Mouse (Mus musculus): ENCODE results near the gene Eif5a.
"Not testable (repeated sequence)": the region's sequence is repeated elsewhere in the genome, so short reads cannot be mapped to it uniquely, and the experiment has no call there.

Eif5a gene

GRCm38 (mm10) chr11:69920266-69921031 is 1.3 kb downstream of the Eif5a start:
- DNase-seq: peak; percentile 69

- DNase-seq: peak; percentile 75
These were observed 2.0 kb downstream of the Eif5a start for GRCm38 (mm10) chr11:69919661-69920265.

GRCm38 (mm10) chr11:69919053-69919452 is 2.7 kb downstream of the Eif5a start:
- DNase-seq: no peak

- no peak for DNase-seq
These were observed 3.6 kb downstream of the Eif5a start for GRCm38 (mm10) chr11:69918118-69918517.

GRCm38 (mm10) chr11:69917379-69917948 is 4.3 kb downstream of the Eif5a start:
- DNase-seq: no peak

- DNase-seq: not testable (repeated sequence)
These were observed 4.9 kb downstream of the Eif5a start for GRCm38 (mm10) chr11:69916652-69917378.

- no peak for DNase-seq
These were observed 5.8 kb downstream of the Eif5a start for GRCm38 (mm10) chr11:69915667-69916627.

- DNase-seq: no peak
These were observed 6.8 kb downstream of the Eif5a start for GRCm38 (mm10) chr11:69914917-69915430.

GRCm38 (mm10) chr11:69914372-69914764 is 7.4 kb downstream of the Eif5a start:
- peak; percentile 37 for DNase-seq

- DNase-seq: peak; percentile 97
These were observed 8.0 kb downstream of the Eif5a start, which contains the start of gene Gps2 for GRCm38 (mm10) chr11:69913554-69914371. Gps2 (plus strand) TSS chr11:69913888.

- no peak for DNase-seq
These were observed 8.8 kb downstream of the Eif5a start for GRCm38 (mm10) chr11:69912716-69913530.

- DNase-seq: no peak
These were observed 10.1 kb downstream of the Eif5a start for GRCm38 (mm10) chr11:69911701-69912100.

- no peak for DNase-seq
These were observed 10.8 kb downstream of the Eif5a start for GRCm38 (mm10) chr11:69910781-69911560.

GRCm38 (mm10) chr11:69910177-69910576 is 11.6 kb downstream of the Eif5a start:
- DNase-seq: no peak

- DNase-seq: no peak
These were observed 12.6 kb downstream of the Eif5a start for GRCm38 (mm10) chr11:69909174-69909573.

- no peak for DNase-seq
These were observed 13.1 kb downstream of the Eif5a start for GRCm38 (mm10) chr11:69908645-69909044.

GRCm38 (mm10) chr11:69904311-69904710 is 17.4 kb downstream of the Eif5a start:
- no peak for DNase-seq

GRCm38 (mm10) chr11:69902972-69903371 is 18.8 kb downstream of the Eif5a start:
- DNase-seq: no peak

GRCm38 (mm10) chr11:69901993-69902392 is 19.8 kb downstream of the Eif5a start:
- no peak for DNase-seq

Data from embryo, embryonic 11 days (tissue).